ENCODE assay signal across 10 mouse cellular contexts in genomic region chr13:76681286-76681685, GRCm38 (mm10).
DNase-seq lines count a peak whose midpoint lies in the region; ATAC-seq lines count a peak whose summit lies in the region.
"Had no signal": no experiment of that assay in that cellular context is flagged by ENCODE, and none has a peak within 500 bp of the region (broad histone marks: within the 10 kb centered on the region; RNA-seq: fewer than 3 reads in every experiment).

No protein-coding gene starts in this region.

- DNase-seq in layer of hippocampus, adult 9-10 months (ENCODE audit: low spot score): peak; percentile 36
- no peak for DNase-seq in layer of hippocampus, adult 11-12 months (ENCODE audit: low spot score)
- peak; percentile 10 for DNase-seq in MEL-GATA-1-ER (ENCODE audit: extremely low read depth, low read depth)
- DNase-seq in embryo, embryonic 10 days (ENCODE audit: low spot score): peak; percentile 55
- no peak for DNase-seq in layer of hippocampus, adult 8-10 months (ENCODE audit: low spot score in 2 of 2)
- DNase-seq in thymus, postnatal 4 days: no peak
- DNase-seq: spleen, adult 18-20 months had no signal

- no peak overlapping the region for H3K4me3 ChIP-seq in heart, embryonic 12.5 days
- H3K4me3 ChIP-seq: embryonic facial prominence, embryonic 15.5 days had no signal

- no peak overlapping the region for H3K27ac ChIP-seq in heart, embryonic 12.5 days (ENCODE audit: poor library complexity, severe bottlenecking)
- H3K27ac ChIP-seq: embryonic facial prominence, embryonic 15.5 days had no signal

- H3K4me2 ChIP-seq in heart, embryonic 12.5 days: no peak overlapping the region
- H3K4me2 ChIP-seq: embryonic facial prominence, embryonic 15.5 days had no signal

- H3K9ac ChIP-seq in heart, embryonic 12.5 days: no peak overlapping the region
- H3K9ac ChIP-seq: embryonic facial prominence, embryonic 15.5 days had no signal

- H3K27me3 ChIP-seq in heart, embryonic 12.5 days (replicated peaks): no peaks in the 10 kb centered on the region
- H3K27me3 ChIP-seq: embryonic facial prominence, embryonic 15.5 days had no signal

- no peaks in the 10 kb centered on the region for H3K4me1 ChIP-seq in heart, embryonic 12.5 days (replicated peaks)
- H3K4me1 ChIP-seq: embryonic facial prominence, embryonic 15.5 days had no signal

- peak; percentile 59; the same call in 1 of the 2 replicates for ATAC-seq in megakaryocyte-erythroid progenitor cell, adult 5-6 weeks (replicated peaks; ENCODE audit: low FRiP score, low TSS enrichment, poor library complexity, severe bottlenecking)
- no peak for ATAC-seq in heart, embryonic 12.5 days (ENCODE audit: insufficient number of reproducible peaks, low FRiP score)

- no peaks in the 10 kb centered on the region for H3K9me3 ChIP-seq in heart, embryonic 12.5 days (replicated peaks)
- H3K9me3 ChIP-seq: embryonic facial prominence, embryonic 15.5 days had no signal

- H3K36me3 ChIP-seq in heart, embryonic 12.5 days: no peaks in the 10 kb centered on the region
- H3K36me3 ChIP-seq: embryonic facial prominence, embryonic 15.5 days had no signal

Comparison
In these comparisons a context has a peak if more than half of its experiments do, and no peak if none do; other contexts are left out.
1. DNase-seq: peak in layer of hippocampus, adult 9-10 months (single experiment), MEL-GATA-1-ER (single experiment) and embryo, embryonic 10 days (single experiment); none in layer of hippocampus, adult 11-12 months (single experiment), layer of hippocampus, adult 8-10 months (0 of 2) and thymus, postnatal 4 days (single experiment).